In genomic region chr9:70081767-70082166, GRCm38 (mm10) we compare ENCODE assay signal across 34 mouse cellular contexts. TPM values are rescaled to one million over a fixed set of nuclear protein-coding genes. Genes with fewer than 3 reads are reported as not detected.
DNase-seq lines count a peak whose midpoint lies in the region; ATAC-seq and TF ChIP-seq lines count a peak whose summit lies in the region.
"Had no signal": no experiment of that assay in that cellular context is flagged by ENCODE, and none has a peak within 500 bp of the region (broad histone marks: within the 10 kb centered on the region; RNA-seq: fewer than 3 reads in every experiment).

No protein-coding gene starts in this region.

- TF ChIP-seq CTCF in ES-Bruce4 (IDR thresholded peaks at IDR 0.05; ENCODE audit: low read depth, low read length), result no peak

- H3K27ac ChIP-seq in limb, embryonic 12.5 days, result no peak overlapping the region
- no peak overlapping the region for H3K27ac ChIP-seq in limb, embryonic 10.5 days
- peak overlapping the region; percentile 30; the same call in 1 of the 2 replicates for H3K27ac ChIP-seq in ES-Bruce4 (ENCODE audit: insufficient read depth, low read length)
- H3K27ac ChIP-seq: embryonic facial prominence, embryonic 10.5 days; embryonic facial prominence, embryonic 13.5 days; forebrain, embryonic 12.5 days; forebrain, embryonic 15.5 days; heart, adult 2 months; heart, embryonic 15.5 days; hindbrain, embryonic 14.5 days; hindbrain, postnatal 0 days had no signal

- ATAC-seq in limb, embryonic 12.5 days (ENCODE audit: insufficient number of reproducible peaks, insufficient read depth, low FRiP score, low TSS enrichment, low read depth), result no peak
- ATAC-seq: activated CD4-positive, CD25-positive, alpha-beta regulatory T cell, adult 4 months; forebrain, embryonic 15.5 days; hindbrain, postnatal 0 days; inflammation-experienced regulatory T-cells, adult 6 months had no signal

- no peak for TF ChIP-seq POLR2A in ES-Bruce4 (IDR thresholded peaks at IDR 0.05; ENCODE audit: insufficient read depth, low read length)

- no peak for TF ChIP-seq EP300 in ES-Bruce4 (IDR thresholded peaks at IDR 0.05; ENCODE audit: insufficient read depth, low read depth, low read length)

- H3K4me1 ChIP-seq in limb, embryonic 12.5 days (replicated peaks), result peaks cover 14% of the 10 kb centered on the region
- H3K4me1 ChIP-seq in limb, embryonic 10.5 days, result peaks cover 13% of the 10 kb centered on the region
- H3K4me1 ChIP-seq in ES-Bruce4 (ENCODE audit: control insufficient read depth, insufficient read depth, low read length), result peaks cover 2% of the 10 kb centered on the region
- H3K4me1 ChIP-seq: forebrain, embryonic 12.5 days; forebrain, embryonic 15.5 days had no signal

- 97% methylated on average over 7 of the region's 7 CpGs for WGBS in limb, embryonic 12.5 days
- WGBS in limb, embryonic 10.5 days, result 94% methylated on average over 7 of the region's 7 CpGs

- H3K27me3 ChIP-seq in limb, embryonic 12.5 days, result no peaks in the 10 kb centered on the region
- no peaks in the 10 kb centered on the region for H3K27me3 ChIP-seq in limb, embryonic 10.5 days (ENCODE audit: low read depth, poor library complexity, severe bottlenecking)
- no peaks in the 10 kb centered on the region for H3K27me3 ChIP-seq in ES-Bruce4 (ENCODE audit: control insufficient read depth, insufficient read depth, low read length, poor library complexity, severe bottlenecking)
- H3K27me3 ChIP-seq: CH12.LX; embryonic facial prominence, embryonic 13.5 days; forebrain, embryonic 12.5 days; forebrain, embryonic 15.5 days; heart, embryonic 15.5 days had no signal

- peak overlapping the region; percentile 16; the same call in 1 of the 2 replicates for H3K4me3 ChIP-seq in limb, embryonic 12.5 days (replicated peaks)
- H3K4me3 ChIP-seq in limb, embryonic 10.5 days, result no peak overlapping the region
- H3K4me3 ChIP-seq in ES-Bruce4 (ENCODE audit: low read depth, low read length), result no peak overlapping the region
- H3K4me3 ChIP-seq: embryonic facial prominence, embryonic 10.5 days; embryonic facial prominence, embryonic 13.5 days; forebrain, embryonic 12.5 days; forebrain, embryonic 15.5 days; heart, adult 2 months; heart, embryonic 15.5 days had no signal

- H3K36me3 ChIP-seq in limb, embryonic 12.5 days, result no peaks in the 10 kb centered on the region
- H3K36me3 ChIP-seq in limb, embryonic 10.5 days, result no peaks in the 10 kb centered on the region
- H3K36me3 ChIP-seq in ES-Bruce4 (ENCODE audit: control insufficient read depth, insufficient read depth, low read length, poor library complexity, severe bottlenecking), result no peaks in the 10 kb centered on the region
- H3K36me3 ChIP-seq: embryonic facial prominence, embryonic 10.5 days; embryonic facial prominence, embryonic 13.5 days; forebrain, embryonic 12.5 days; forebrain, embryonic 15.5 days; heart, embryonic 15.5 days had no signal

- H3K4me2 ChIP-seq in limb, embryonic 12.5 days, result no peak overlapping the region
- H3K4me2 ChIP-seq: forebrain, embryonic 12.5 days; forebrain, embryonic 15.5 days; hindbrain, embryonic 14.5 days had no signal

- no peaks in the 10 kb centered on the region for H3K9me3 ChIP-seq in limb, embryonic 12.5 days
- no peaks in the 10 kb centered on the region for H3K9me3 ChIP-seq in limb, embryonic 10.5 days (replicated peaks)
- no peaks in the 10 kb centered on the region for H3K9me3 ChIP-seq in ES-Bruce4 (replicated peaks; ENCODE audit: control insufficient read depth, insufficient read depth, low read length, poor library complexity, severe bottlenecking)
- H3K9me3 ChIP-seq: embryonic facial prominence, embryonic 10.5 days; embryonic facial prominence, embryonic 13.5 days; forebrain, embryonic 12.5 days; forebrain, embryonic 15.5 days; heart, embryonic 15.5 days had no signal

- DNase-seq in limb, embryonic 10.5 days (ENCODE audit: low spot score), result no peak
- peak; percentile 22 for DNase-seq in 416B (ENCODE audit: low read depth)
- peak; percentile 6 for DNase-seq in naive thymus-derived CD4-positive, alpha-beta T cell, adult 2 months (ENCODE audit: low read depth)
- no peak for DNase-seq in kidney, adult 11 months
- DNase-seq in neural tube, embryonic 10.5 days (ENCODE audit: extremely low spot score, low spot score), result no peak
- no peak for DNase-seq in lung, postnatal 25 days (ENCODE audit: low spot score)
- DNase-seq: adrenal gland, adult 8-10 months; adrenal gland, postnatal 25 days; cerebellum, adult 11-12 months; cerebellum, adult 8-10 months; cerebellum, postnatal 10 days; cerebellum, postnatal 36 days; embryo, embryonic 11 days; gastrocnemius, postnatal 10 days; gastrocnemius, postnatal 36 days; heart, adult 2 months; heart, postnatal 10 days; heart, postnatal 36 days had no signal

- H3K9ac ChIP-seq in limb, embryonic 12.5 days (replicated peaks), result no peak overlapping the region
- H3K9ac ChIP-seq in ES-Bruce4 (ENCODE audit: low read depth, poor library complexity, severe bottlenecking), result no peak overlapping the region
- H3K9ac ChIP-seq: embryonic facial prominence, embryonic 13.5 days; forebrain, embryonic 12.5 days; forebrain, embryonic 15.5 days; heart, embryonic 15.5 days; hindbrain, embryonic 14.5 days had no signal

RNA-seq across cellular contexts. Expression of gene Gcnt3, which starts 43.9 kb away (rescaled TPM):
- not detected in 2 replicates for polyA plus RNA-seq in limb, embryonic 12.5 days (2016; fragmentation: Nextera tagmentation; extraction: Ambion mirVana)
- polyA plus RNA-seq in limb, embryonic 10.5 days (2016; fragmentation: Nextera tagmentation; extraction: Ambion mirVana), result not detected in 2 replicates
- polyA plus RNA-seq in ES-Bruce4 (2011; ENCODE audit: insufficient read depth, insufficient read length, low read depth, missing spikeins), result 0.18 and 0.61 TPM in 2 replicates
- polyA plus RNA-seq: activated CD4-positive, CD25-positive, alpha-beta regulatory T cell, adult 4 months; brain, embryonic 14.5 days; cortical plate, adult 2 months; embryonic facial prominence, embryonic 10.5 days; erythroblast, embryonic 14.5 days; forebrain, embryonic 12.5 days; forebrain, embryonic 15.5 days; heart, adult 2 months; heart, embryonic 11.5 days; heart, embryonic 15.5 days; hindbrain, embryonic 14.5 days; inflammation-experienced regulatory T-cells, adult 6 months had no signal

Comparison
In these comparisons a context has a peak if more than half of its experiments do, and no peak if none do; other contexts are left out.
1. DNase-seq: peak in 416B (single experiment) and naive thymus-derived CD4-positive, alpha-beta T cell, adult 2 months (single experiment); none in limb, embryonic 10.5 days (single experiment), kidney, adult 11 months (single experiment), neural tube, embryonic 10.5 days (single experiment) and lung, postnatal 25 days (single experiment).